ENCODE assay signal across 14 mouse cellular contexts in genomic region chr5:43516491-43516890, GRCm38 (mm10). TPM values are rescaled to one million over a fixed set of nuclear protein-coding genes. Genes with fewer than 3 reads are reported as not detected.
DNase-seq lines count a peak whose midpoint lies in the region; ATAC-seq and TF ChIP-seq lines count a peak whose summit lies in the region.
"Had no signal": no experiment of that assay in that cellular context is flagged by ENCODE, and none has a peak within 500 bp of the region (broad histone marks: within the 10 kb centered on the region; RNA-seq: fewer than 3 reads in every experiment).

No protein-coding gene starts in this region.

- no peak for ATAC-seq in heart, embryonic 12.5 days (ENCODE audit: insufficient number of reproducible peaks, low FRiP score)
- ATAC-seq in intestine, embryonic 16.5 days, result no peak
- no peak for ATAC-seq in forebrain, embryonic 14.5 days
- ATAC-seq: inflammation-experienced regulatory T-cells, adult 6 months had no signal

- peak overlapping the region; percentile 50 for H3K4me2 ChIP-seq in heart, embryonic 12.5 days
- peak overlapping the region; percentile 45 for H3K4me2 ChIP-seq in intestine, embryonic 16.5 days (ENCODE audit: low read depth, low read length)
- H3K4me2 ChIP-seq in myocyte (ENCODE audit: low read depth), result peak overlapping the region; percentile 2
- H3K4me2 ChIP-seq in forebrain, embryonic 14.5 days (ENCODE audit: low read length), result no peak overlapping the region

- H3K79me2 ChIP-seq in liver, adult 2 months (ENCODE audit: control insufficient read depth, insufficient read depth, low read length), result no peaks in the 10 kb centered on the region
- H3K79me2 ChIP-seq in myocyte (ENCODE audit: control insufficient read depth, insufficient read depth), result no peaks in the 10 kb centered on the region

- no peak overlapping the region for H3K27ac ChIP-seq in liver, adult 2 months (replicated peaks; ENCODE audit: insufficient read depth, low read depth, low read length)
- no peak overlapping the region for H3K27ac ChIP-seq in heart, embryonic 12.5 days (ENCODE audit: poor library complexity, severe bottlenecking)
- H3K27ac ChIP-seq in intestine, embryonic 16.5 days (ENCODE audit: low read length), result no peak overlapping the region
- H3K27ac ChIP-seq in forebrain, embryonic 10.5 days, result no peak overlapping the region
- H3K27ac ChIP-seq in forebrain, embryonic 14.5 days (ENCODE audit: low read depth, low read length), result no peak overlapping the region
- H3K27ac ChIP-seq: left cerebral cortex, adult 2 months had no signal

- no peaks in the 10 kb centered on the region for H3K4me1 ChIP-seq in liver, adult 2 months (ENCODE audit: control insufficient read depth, insufficient read depth, low read length)
- peaks cover 9% of the 10 kb centered on the region for H3K4me1 ChIP-seq in heart, embryonic 12.5 days (replicated peaks)
- H3K4me1 ChIP-seq in intestine, embryonic 16.5 days (ENCODE audit: control insufficient read depth, insufficient read depth, low read length), result peaks cover 21% of the 10 kb centered on the region
- no peaks in the 10 kb centered on the region for H3K4me1 ChIP-seq in forebrain, embryonic 10.5 days
- H3K4me1 ChIP-seq in forebrain, embryonic 14.5 days (ENCODE audit: control insufficient read depth, insufficient read depth, low read length), result no peaks in the 10 kb centered on the region

- peak overlapping the region; percentile 26 for H3K4me3 ChIP-seq in liver, adult 2 months (ENCODE audit: insufficient read depth, low read depth, low read length)
- H3K4me3 ChIP-seq in heart, embryonic 12.5 days, result peak overlapping the region; percentile 22
- peak overlapping the region; percentile 23 for H3K4me3 ChIP-seq in intestine, embryonic 16.5 days (ENCODE audit: low read length)
- no peak overlapping the region for H3K4me3 ChIP-seq in myocyte
- no peak overlapping the region for H3K4me3 ChIP-seq in forebrain, embryonic 10.5 days
- no peak overlapping the region for H3K4me3 ChIP-seq in forebrain, embryonic 14.5 days (ENCODE audit: low read depth, low read length)
- H3K4me3 ChIP-seq: left cerebral cortex, adult 2 months had no signal

- H3ac ChIP-seq in myocyte (ENCODE audit: control insufficient read depth, insufficient read length), result no peak overlapping the region

- H3K9ac ChIP-seq in liver, adult 2 months (ENCODE audit: low read depth, low read length), result peak overlapping the region; percentile 56; the same call in 1 of the 2 replicates
- H3K9ac ChIP-seq in heart, embryonic 12.5 days, result no peak overlapping the region
- H3K9ac ChIP-seq in intestine, embryonic 16.5 days (ENCODE audit: low read depth, low read length), result peak overlapping the region; percentile 24; the same call in 1 of the 2 replicates
- no peak overlapping the region for H3K9ac ChIP-seq in forebrain, embryonic 14.5 days (ENCODE audit: low read length)

- no peak for DNase-seq in liver, adult 2 months (ENCODE audit: extremely low read depth, low read depth, low spot score)
- no peak for DNase-seq in liver
- DNase-seq in forebrain, embryonic 10.5 days (ENCODE audit: extremely low spot score, low spot score), result no peak
- no peak for DNase-seq in forebrain, embryonic 14.5 days (ENCODE audit: low spot score)
- DNase-seq: cerebellum, adult 2 months; gastrocnemius, postnatal 10 days; thymus, postnatal 4 days had no signal

- no peaks in the 10 kb centered on the region for H3K9me3 ChIP-seq in heart, embryonic 12.5 days (replicated peaks)
- H3K9me3 ChIP-seq in intestine, embryonic 16.5 days (ENCODE audit: control insufficient read depth, low read length), result no peaks in the 10 kb centered on the region
- no peaks in the 10 kb centered on the region for H3K9me3 ChIP-seq in forebrain, embryonic 10.5 days
- no peaks in the 10 kb centered on the region for H3K9me3 ChIP-seq in forebrain, embryonic 14.5 days (replicated peaks; ENCODE audit: control insufficient read depth, low read length)
- H3K9me3 ChIP-seq: G1E had no signal

- no peak for TF ChIP-seq POLR2A in liver, adult 2 months (IDR thresholded peaks at IDR 0.05; ENCODE audit: extremely low read depth, insufficient read depth, low read length)
- no peak for TF ChIP-seq POLR2A in myocyte (IDR thresholded peaks at IDR 0.05; ENCODE audit: insufficient read length, low read depth)

- no peaks in the 10 kb centered on the region for H3K36me3 ChIP-seq in liver, adult 2 months (ENCODE audit: control insufficient read depth, insufficient read depth, low read length)
- H3K36me3 ChIP-seq in heart, embryonic 12.5 days, result no peaks in the 10 kb centered on the region
- no peaks in the 10 kb centered on the region for H3K36me3 ChIP-seq in intestine, embryonic 16.5 days (ENCODE audit: control insufficient read depth, insufficient read depth, low read length)
- no peaks in the 10 kb centered on the region for H3K36me3 ChIP-seq in myocyte (ENCODE audit: control insufficient read depth, insufficient read depth)
- no peaks in the 10 kb centered on the region for H3K36me3 ChIP-seq in forebrain, embryonic 10.5 days (replicated peaks)
- H3K36me3 ChIP-seq in forebrain, embryonic 14.5 days (ENCODE audit: control insufficient read depth, insufficient read depth, low read length), result no peaks in the 10 kb centered on the region
- H3K36me3 ChIP-seq: G1E had no signal

- 61% methylated on average over 7 of the region's 7 CpGs for WGBS in liver, adult 2 months
- 22% methylated on average over 7 of the region's 7 CpGs for WGBS in heart, embryonic 12.5 days
- 46% methylated on average over 7 of the region's 7 CpGs for WGBS in intestine, embryonic 16.5 days
- 86% methylated on average over 7 of the region's 7 CpGs for WGBS in forebrain, embryonic 10.5 days
- 87% methylated on average over 7 of the region's 7 CpGs for WGBS in forebrain, embryonic 14.5 days

- no peak for TF ChIP-seq CTCF in liver, adult 2 months (IDR thresholded peaks at IDR 0.05; ENCODE audit: low read depth, low read length)

- H3K27me3 ChIP-seq in liver, adult 2 months (ENCODE audit: control insufficient read depth, insufficient read depth, low read length), result no peaks in the 10 kb centered on the region; the same call in 1 of the 2 replicates
- no peaks in the 10 kb centered on the region for H3K27me3 ChIP-seq in heart, embryonic 12.5 days (replicated peaks)
- H3K27me3 ChIP-seq in intestine, embryonic 16.5 days (replicated peaks; ENCODE audit: control insufficient read depth, insufficient read depth, low read length), result no peaks in the 10 kb centered on the region
- H3K27me3 ChIP-seq in myocyte (ENCODE audit: control insufficient read depth, insufficient read depth, insufficient read length), result no peaks in the 10 kb centered on the region
- H3K27me3 ChIP-seq in forebrain, embryonic 10.5 days (ENCODE audit: poor library complexity, severe bottlenecking), result no peaks in the 10 kb centered on the region
- H3K27me3 ChIP-seq in forebrain, embryonic 14.5 days (replicated peaks; ENCODE audit: control insufficient read depth, insufficient read depth, low read length), result no peaks in the 10 kb centered on the region

TF ChIP-seq in myocyte, 11 proteins besides CTCF, POLR2A, EP300 and RAD21:
- TF ChIP-seq MYOD1 (IDR thresholded peaks at IDR 0.05; ENCODE audit: control insufficient read depth in 1 of 3, insufficient read length in 2 of 3, low read depth in 2 of 3), result no peak
- TF ChIP-seq TCF3 (IDR thresholded peaks at IDR 0.05; ENCODE audit: insufficient read length, low read depth), result no peak
- no peak for TF ChIP-seq POLR2AphosphoS2 (IDR thresholded peaks at IDR 0.05; ENCODE audit: insufficient read length, low read depth)
- no peak for TF ChIP-seq MAX (IDR thresholded peaks at IDR 0.05; ENCODE audit: low read depth)
- TF ChIP-seq REST (IDR thresholded peaks at IDR 0.05; ENCODE audit: insufficient read depth, insufficient read length), result no peak
- TF ChIP-seq TCF12 (IDR thresholded peaks at IDR 0.05; ENCODE audit: insufficient read depth, poor library complexity, severe bottlenecking), result no peak
- TF ChIP-seq USF1 (IDR thresholded peaks at IDR 0.05; ENCODE audit: low read depth), result no peak
- TF ChIP-seq MYOG (IDR thresholded peaks at IDR 0.05; ENCODE audit: control insufficient read depth in 1 of 3, insufficient read depth in 1 of 3, insufficient read length in 2 of 3, low read depth in 2 of 3), result no peak
- TF ChIP-seq SRF (IDR thresholded peaks at IDR 0.05; ENCODE audit: control insufficient read depth, insufficient read length, low read depth), result no peak
- TF ChIP-seq E2F4 (IDR thresholded peaks at IDR 0.05; ENCODE audit: insufficient read depth), result no peak
- TF ChIP-seq CEBPB (IDR thresholded peaks at IDR 0.05; ENCODE audit: insufficient read depth, poor library complexity, severe bottlenecking), result no peak

RNA-seq across cellular contexts. Expression of gene C1qtnf7, which starts 1.2 kb away (rescaled TPM):
- 0.65 and 1.3 TPM in 2 replicates for total RNA-seq in liver, adult 2 months (2014; rRNA removed)
- polyA plus RNA-seq in liver, adult 2 months (2012; rRNA removed), result 0.62 and 0.69 TPM in 2 replicates
- 4.7 TPM in 2 replicates for polyA plus RNA-seq in heart, embryonic 12.5 days (2016; fragmentation: Nextera tagmentation; extraction: Ambion mirVana)
- 4.1 and 4.8 TPM in 2 replicates for polyA plus RNA-seq in intestine, embryonic 16.5 days (2015; fragmentation: Nextera tagmentation; extraction: Ambion mirVana)
- not detected for polyA plus RNA-seq in myocyte (2012; fragmentation: generic; extraction: Trizol)
- 0.26 TPM in 1 of 2 replicates, not detected in the other for polyA plus RNA-seq in forebrain, embryonic 10.5 days (2016; fragmentation: Nextera tagmentation; extraction: Ambion mirVana)
- polyA plus RNA-seq in forebrain, embryonic 14.5 days (2014; fragmentation: Nextera tagmentation; extraction: Ambion mirVana), result 1.1 and 1.8 TPM in 2 replicates
- total RNA-seq: megakaryocyte-erythroid progenitor cell, adult 5-6 weeks had no signal
- polyA plus RNA-seq: G1E; inflammation-experienced regulatory T-cells, adult 6 months had no signal

Comparison
In these comparisons a context has a peak if more than half of its experiments do, and no peak if none do; other contexts are left out.
1. H3K4me3 ChIP-seq: peak in liver, adult 2 months (single experiment), heart, embryonic 12.5 days (single experiment) and intestine, embryonic 16.5 days (single experiment); none in myocyte (single experiment), forebrain, embryonic 10.5 days (single experiment) and forebrain, embryonic 14.5 days (single experiment).
2. H3K9ac ChIP-seq: peak in liver, adult 2 months (single experiment) and intestine, embryonic 16.5 days (single experiment); none in heart, embryonic 12.5 days (single experiment) and forebrain, embryonic 14.5 days (single experiment).